Mouse (Mus musculus) liver, embryonic 11.5 days (tissue): Measurements from ENCODE around the gene Rffl. TPM values are rescaled to one million over a fixed set of nuclear protein-coding genes. Genes with fewer than 3 reads are reported as not detected.

ENCODE experiments used
- ATAC-seq: fragments of 200-750 bp; cut with Nextera tagmentation; replicated peaks from 2 replicates; pipeline ENCODE4 v1.8.0; 2017; ENCODE audit warnings: moderate number of reproducible peaks, mild to moderate bottlenecking, moderate TSS enrichment, moderate library complexity; ENCODE audit not compliant: low FRiP score
- DNase-seq: peaks from one replicate; pipeline ENCODE4 v3.0.0-alpha.2; 2017; ENCODE audit warnings: low spot score
- H3K27ac ChIP-seq: fragments of 300-500 bp; sonication (generic); 2 replicates; pipeline ENCODE4 v1.5.1; 2014; ENCODE audit warnings: mild to moderate bottlenecking, low read depth, low read length, control low read depth
- H3K27me3 ChIP-seq: fragments of 300-500 bp; sonication (generic); replicated peaks from 2 replicates; pipeline ENCODE4 v1.6.1; 2014; ENCODE audit warnings: low read length, mixed read lengths; ENCODE audit not compliant: control insufficient read depth, insufficient read depth
- H3K36me3 ChIP-seq: fragments of 300-500 bp; sonication (generic); 2 replicates; pipeline ENCODE4 v1.6.1; 2014; ENCODE audit warnings: mild to moderate bottlenecking, low read length, moderate library complexity, mixed read lengths; ENCODE audit not compliant: control insufficient read depth, insufficient read depth
- H3K4me1 ChIP-seq: fragments of 300-500 bp; sonication (generic); replicated peaks from 2 replicates; pipeline ENCODE4 v1.6.1; 2014; ENCODE audit warnings: low read length, mixed read lengths; ENCODE audit not compliant: control insufficient read depth, insufficient read depth
- H3K4me2 ChIP-seq: fragments of 300-500 bp; sonication (generic); 2 replicates; pipeline ENCODE4 v1.6.1; 2014; ENCODE audit warnings: mild to moderate bottlenecking, control low read depth, moderate library complexity
- H3K4me3 ChIP-seq: fragments of 300-500 bp; sonication (generic); 2 replicates; pipeline ENCODE4 v1.5.1; 2014; ENCODE audit warnings: low read depth, low read length, control low read depth
- H3K9ac ChIP-seq: fragments of 300-500 bp; sonication (generic); 2 replicates; pipeline ENCODE4 v1.6.1; 2014; ENCODE audit warnings: low read depth, low read length, control low read depth
- H3K9me3 ChIP-seq: fragments of 300-500 bp; sonication (generic); 2 replicates; pipeline ENCODE4 v1.6.1; 2016; ENCODE audit warnings: low read length, inconsistent platforms, mixed read lengths; ENCODE audit not compliant: control insufficient read depth
- WGBS: fragments of 180-500 bp; shearing (Covaris S2); extraction: QIAGEN DNeasy Blood & Tissue Kit; methylation state at CpG from one replicate; pipeline ENCODE4 v1.1.7; 2014; 5-methylcytosine and 5-hydroxymethylcytosine counted together
- polyA plus RNA-seq: library from polyadenylated mRNA; unstranded; fragments of >200 nt; fragmentation: Nextera tagmentation; extraction: Ambion mirVana; gene quantifications from 2 replicates; pipeline ENCODE4 v1.2.1, GENCODE M21; 2014

Gene Rffl
- polyA plus RNA-seq, 1 experiment from 2014 or later = 27.5 TPM

GRCm38 (mm10) chr11:82904952-82905351 lies 33.9 kb upstream of the Rffl start:
- WGBS = 61% methylated on average over 8 of the region's 8 CpGs
- Histone ChIP-seq H3K27ac (no peak overlapping the region), H3K4me3 (no peak overlapping the region), H3K27me3 (no peaks in the 10 kb centered on the region; the same call in 1 of the 2 replicates), H3K4me1 (peaks cover 11% of the 10 kb centered on the region; the same call in 1 of the 2 replicates), H3K9ac (no peak overlapping the region), H3K36me3 (peaks cover 46% of the 10 kb centered on the region), H3K9me3 (no peaks in the 10 kb centered on the region), H3K4me2 (no peak overlapping the region)
- DNase-seq (no peak), ATAC-seq (0 out of 2 replicates have a peak, but pooled peaks have one; percentile 29)

- no peak for DNase-seq
- H3K27ac ChIP-seq = no peak overlapping the region
- H3K4me1 ChIP-seq = peaks cover 5% of the 10 kb centered on the region; the same call in 1 of the 2 replicates
- H3K4me3 ChIP-seq = no peak overlapping the region
- H3K36me3 ChIP-seq = peaks cover 46% of the 10 kb centered on the region
- WGBS = 92% methylated on average over 20 of the region's 20 CpGs
- ATAC-seq = no peak
- no peaks in the 10 kb centered on the region for H3K9me3 ChIP-seq
- no peaks in the 10 kb centered on the region for H3K27me3 ChIP-seq
- H3K4me2 ChIP-seq = no peak overlapping the region
- no peak overlapping the region for H3K9ac ChIP-seq
These were observed 30.7 kb upstream of the Rffl start for GRCm38 (mm10) chr11:82901606-82902310.

- Histone ChIP-seq H3K27ac (no peak overlapping the region), H3K36me3 (peaks cover 31% of the 10 kb centered on the region), H3K4me3 (no peak overlapping the region), H3K4me2 (no peak overlapping the region), H3K27me3 (no peaks in the 10 kb centered on the region), H3K9ac (no peak overlapping the region), H3K4me1 (no peaks in the 10 kb centered on the region), H3K9me3 (no peaks in the 10 kb centered on the region)
- DNase-seq (no peak), ATAC-seq (no peak)
- WGBS = 94% methylated on average over 5 of the region's 5 CpGs
These were observed 28.7 kb upstream of the Rffl start for GRCm38 (mm10) chr11:82899720-82900119.

GRCm38 (mm10) chr11:82897478-82897877 lies 26.5 kb upstream of the Rffl start:
- Histone ChIP-seq H3K4me3 (no peak overlapping the region), H3K36me3 (peaks cover 15% of the 10 kb centered on the region), H3K9me3 (no peaks in the 10 kb centered on the region), H3K27ac (no peak overlapping the region), H3K9ac (no peak overlapping the region), H3K4me1 (no peaks in the 10 kb centered on the region), H3K27me3 (no peaks in the 10 kb centered on the region), H3K4me2 (no peak overlapping the region)
- ATAC-seq = no peak
- 76% methylated on average over 10 of the region's 10 CpGs for WGBS
- DNase-seq = no peak

- DNase-seq = no peak
- ATAC-seq = no peak
- 47% methylated on average over 7 of the region's 7 CpGs for WGBS
- no peak within 1 kb of the TSS; the same call in 1 of the 2 replicates for H3K9ac ChIP-seq
- H3K4me2 ChIP-seq = no peak within 1 kb of the TSS
- H3K36me3 ChIP-seq = no peaks in the 10 kb centered on the region
- no peak within 1 kb of the TSS for H3K4me3 ChIP-seq
- H3K4me1 ChIP-seq = peaks cover 8% of the 10 kb centered on the region; the same call in 1 of the 2 replicates
- no peak within 1 kb of the TSS for H3K27ac ChIP-seq
- no peaks in the 10 kb centered on the region for H3K9me3 ChIP-seq
- H3K27me3 ChIP-seq = peaks cover 4% of the 10 kb centered on the region
These were observed 20.9 kb upstream of the Rffl start, which contains the start of gene Fndc8 for GRCm38 (mm10) chr11:82891936-82892335. TSS of gene Fndc8 (plus strand) at chr11:82892124.

- peaks cover 8% of the 10 kb centered on the region; the same call in 1 of the 2 replicates for H3K4me1 ChIP-seq
- no peaks in the 10 kb centered on the region for H3K9me3 ChIP-seq
- peak within 1 kb of the TSS; percentile 75 for H3K9ac ChIP-seq
- H3K4me2 ChIP-seq = peak within 1 kb of the TSS; percentile 95
- H3K27ac ChIP-seq = peak within 1 kb of the TSS; percentile 21
- no peaks in the 10 kb centered on the region for H3K36me3 ChIP-seq
- DNase-seq (peak; percentile 95), ATAC-seq (peak; percentile 90)
- 1% methylated on average over 26 of the region's 26 CpGs for WGBS
- peaks cover 4% of the 10 kb centered on the region for H3K27me3 ChIP-seq
- peak within 1 kb of the TSS; percentile 68 for H3K4me3 ChIP-seq
These were observed 19.3 kb upstream of the Rffl start, which contains the start of gene Rad51d for GRCm38 (mm10) chr11:82890342-82890762. TSS of gene Rad51d (minus strand) at chr11:82890614.

- WGBS = 4% methylated on average over 31 of the region's 31 CpGs
- H3K27ac ChIP-seq = peak overlapping the region; percentile 21
- H3K27me3 ChIP-seq = peaks cover 4% of the 10 kb centered on the region
- no peaks in the 10 kb centered on the region for H3K9me3 ChIP-seq
- ATAC-seq (peak; percentile 60), DNase-seq (no peak)
- peak overlapping the region; percentile 95 for H3K4me2 ChIP-seq
- no peaks in the 10 kb centered on the region for H3K36me3 ChIP-seq
- H3K4me1 ChIP-seq = peaks cover 8% of the 10 kb centered on the region; the same call in 1 of the 2 replicates
- peak overlapping the region; percentile 68 for H3K4me3 ChIP-seq
- H3K9ac ChIP-seq = peak overlapping the region; percentile 75
These were observed 18.7 kb upstream of the Rffl start for GRCm38 (mm10) chr11:82889524-82890341.

GRCm38 (mm10) chr11:82888491-82888946 lies 17.5 kb upstream of the Rffl start:
- H3K9ac ChIP-seq = peak overlapping the region; percentile 16; the same call in 1 of the 2 replicates
- WGBS = 65% methylated on average over 10 of the region's 10 CpGs
- no peak overlapping the region for H3K4me3 ChIP-seq
- DNase-seq (no peak), ATAC-seq (no peak)
- H3K27ac ChIP-seq = no peak overlapping the region
- H3K4me2 ChIP-seq = peak overlapping the region; percentile 95
- H3K4me1 ChIP-seq = peaks cover 8% of the 10 kb centered on the region; the same call in 1 of the 2 replicates
- peaks cover 4% of the 10 kb centered on the region for H3K27me3 ChIP-seq
- no peaks in the 10 kb centered on the region for H3K9me3 ChIP-seq
- no peaks in the 10 kb centered on the region for H3K36me3 ChIP-seq
